Mouse (Mus musculus) heart, postnatal 25 days (tissue): ENCODE data around the gene Zfp618. TPM values are rescaled to one million over a fixed set of nuclear protein-coding genes. Genes with fewer than 3 reads are reported as not detected.
A peak's percentile ranks its signal among the peaks of the same experiment; 100 is the strongest.

Experiments
- DNase-seq: peaks from one replicate; pipeline ENCODE4 v3.0.0; 2022; ENCODE audit warnings: low spot score
- intact Hi-C: fragments of 180-260 bp; cut with DNase I; formaldehyde crosslinking; loops from one replicate; pipeline ENCODE4 v1.15.1; 2025
- total RNA-seq, 2 experiments: library from RNA; stranded (reverse); gene quantifications; 2 replicates each; pipeline ENCODE4 v1.2.3; 2021

Zfp618 gene
- total RNA-seq, 2 experiments from 2014 or later, result 0.36 to 0.48 TPM

GRCm38 (mm10) chr4:63118639-63119437 lies 153.5 kb downstream of the Zfp618 start:
- DNase-seq, result peak; percentile 50
- intact Hi-C loops, result loop anchor here (1.0 to 5.0 kb wide), 6 partner anchors 92 to 339 kb away; no protein-coding TSS in a partner anchor

DNA sequence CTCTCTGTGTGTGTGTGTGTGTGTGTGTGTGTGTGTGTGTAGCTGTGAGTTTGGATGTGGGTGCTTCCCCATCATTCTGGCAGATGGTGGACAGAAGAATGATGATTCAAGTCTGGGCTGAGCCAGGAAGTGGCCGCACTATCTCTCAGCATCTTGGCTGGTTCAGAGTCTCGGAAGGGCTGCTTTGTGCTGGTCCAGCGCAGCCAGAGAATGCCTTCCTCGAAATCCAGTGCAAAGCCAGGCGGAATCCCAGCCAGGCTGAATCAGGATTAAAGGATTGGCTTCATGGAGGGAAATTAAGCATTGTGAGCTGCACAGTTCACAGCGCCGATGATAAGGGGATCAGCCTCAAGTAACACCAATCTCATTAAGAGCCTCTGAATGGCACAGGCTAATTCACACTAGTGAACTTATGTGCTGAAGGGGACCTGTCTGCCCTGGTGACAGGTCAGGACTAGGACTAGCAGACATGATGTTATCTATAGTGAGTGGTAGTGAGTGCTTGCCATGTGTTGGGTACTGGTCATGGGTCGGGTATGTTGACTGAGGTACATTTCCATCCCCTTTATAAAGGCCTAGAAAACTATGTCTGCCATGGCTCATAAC lies 159.6 kb downstream of the Zfp618 start:
- intact Hi-C loops, result no loop called here
- no peak for DNase-seq

DNA sequence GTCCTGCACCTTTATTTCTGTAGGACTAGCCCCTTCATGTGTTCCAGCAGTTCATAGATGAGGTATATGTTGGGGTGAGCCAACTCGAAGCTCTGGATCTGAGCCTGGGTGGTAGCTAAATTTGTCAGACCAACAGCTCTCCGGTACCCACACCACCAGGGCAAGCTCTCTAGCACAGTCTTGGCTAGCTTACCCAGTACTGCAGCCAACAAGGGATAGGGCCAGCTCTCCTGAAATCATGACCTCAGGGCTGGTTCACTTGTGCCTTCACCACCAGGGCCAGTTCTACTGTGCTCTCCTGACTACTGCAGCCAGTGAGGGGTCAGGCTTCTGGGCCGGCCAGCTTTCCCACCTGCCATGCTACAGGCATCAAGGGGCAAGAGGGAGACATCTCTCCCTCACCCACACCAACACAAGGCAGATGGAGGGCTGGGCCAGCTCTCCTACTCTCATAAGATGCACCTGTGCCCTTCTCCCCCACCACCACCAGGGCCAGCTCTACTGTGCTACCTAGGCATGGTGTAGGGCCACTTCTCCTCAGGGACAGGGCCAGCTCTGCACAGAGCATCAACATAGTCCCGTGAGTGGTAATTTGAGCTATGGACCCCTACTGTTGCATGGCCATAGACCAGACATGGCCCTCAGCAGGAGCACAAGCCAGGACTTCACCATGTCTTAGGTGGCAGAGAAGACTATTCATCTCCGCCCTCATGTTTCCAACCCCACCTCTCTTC lies 164.7 kb downstream of the Zfp618 start:
- intact Hi-C loops, result no loop called here
- peak; percentile 16 for DNase-seq

- DNase-seq, result no peak
- intact Hi-C loops, result no loop called here
Observed at GRCm38 (mm10) chr4:63147268-63147667, 181.9 kb downstream of the Zfp618 start.

- no peak for DNase-seq
- intact Hi-C loops, result no loop called here
Observed at GRCm38 (mm10) chr4:63151127-63151526, 185.8 kb downstream of the Zfp618 start.

GRCm38 (mm10) chr4:63154028-63154427 lies 188.7 kb downstream of the Zfp618 start:
- intact Hi-C loops, result no loop called here
- DNase-seq, result no peak

GRCm38 (mm10) chr4:63154699-63155098 lies 189.3 kb downstream of the Zfp618 start, which contains the start of gene Ambp:
Gene Ambp (minus strand): TSS chr4:63154799.
- intact Hi-C loops, result no loop called here
- DNase-seq, result no peak

GRCm38 (mm10) chr4:63155596-63155995 lies 190.2 kb downstream of the Zfp618 start:
- intact Hi-C loops, result no loop called here
- DNase-seq, result no peak

GRCm38 (mm10) chr4:63156726-63157634 lies 191.6 kb downstream of the Zfp618 start:
- intact Hi-C loops, result no loop called here

GRCm38 (mm10) chr4:63158192-63158591 lies 192.8 kb downstream of the Zfp618 start:
- intact Hi-C loops, result no loop called here
- no peak for DNase-seq

More at GRCm38 (mm10) chr4:63156726-63157634, 191.6 kb downstream of the Zfp618 start:
- no peak for DNase-seq

- peak; percentile 40 for DNase-seq
- intact Hi-C loops, result no loop called here
Observed at GRCm38 (mm10) chr4:63158961-63159592, 193.7 kb downstream of the Zfp618 start.

DNA sequence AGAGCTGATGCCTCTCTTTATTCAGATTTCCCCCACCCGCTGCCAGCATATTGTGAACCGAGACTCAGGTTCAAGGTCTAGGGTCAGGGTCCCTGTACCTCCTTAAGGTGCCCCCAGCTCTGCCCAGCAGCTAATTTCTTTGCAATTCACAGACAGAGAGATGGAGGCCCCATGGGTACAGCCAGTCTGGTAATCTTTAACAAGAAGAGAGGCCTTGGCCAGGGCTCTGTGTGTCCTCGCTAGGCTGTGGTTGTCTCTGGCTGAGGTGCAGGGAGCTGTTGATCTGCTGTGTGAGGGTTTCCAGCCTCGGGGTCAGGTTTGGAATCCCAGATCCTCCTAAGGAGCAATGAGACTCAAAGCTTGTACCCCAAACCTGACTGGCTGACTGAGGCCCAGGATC lies 200.3 kb downstream of the Zfp618 start:
- intact Hi-C loops, result no loop called here
- DNase-seq, result no peak

GRCm38 (mm10) chr4:63166323-63166722 lies 200.9 kb downstream of the Zfp618 start:
- intact Hi-C loops, result no loop called here

DNA sequence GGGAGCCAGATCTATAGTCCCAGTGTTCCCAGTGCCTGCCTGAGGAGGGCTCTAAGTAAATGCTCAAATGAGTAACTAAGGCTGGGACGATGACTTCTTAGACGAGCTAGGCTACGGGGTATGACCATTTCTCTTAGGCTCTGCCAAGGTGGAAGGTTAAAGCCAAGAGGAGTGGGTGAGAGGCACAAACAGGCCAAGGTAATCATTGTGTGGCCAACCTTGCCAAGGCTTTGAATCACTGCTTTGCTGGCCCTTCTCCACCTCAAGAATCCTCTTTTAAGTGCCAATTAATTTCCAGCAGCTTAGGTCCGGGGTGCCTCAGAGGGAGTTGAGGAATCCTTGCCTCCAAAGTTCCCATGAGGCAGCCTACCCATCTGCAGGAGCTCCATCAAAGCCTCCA lies 204.7 kb downstream of the Zfp618 start:
- intact Hi-C loops, result no loop called here
- no peak for DNase-seq

More at GRCm38 (mm10) chr4:63166323-63166722, 200.9 kb downstream of the Zfp618 start:
- DNase-seq, result no peak

GRCm38 (mm10) chr4:63171122-63171521 lies 205.7 kb downstream of the Zfp618 start:
- no peak for DNase-seq
- intact Hi-C loops, result no loop called here

DNA sequence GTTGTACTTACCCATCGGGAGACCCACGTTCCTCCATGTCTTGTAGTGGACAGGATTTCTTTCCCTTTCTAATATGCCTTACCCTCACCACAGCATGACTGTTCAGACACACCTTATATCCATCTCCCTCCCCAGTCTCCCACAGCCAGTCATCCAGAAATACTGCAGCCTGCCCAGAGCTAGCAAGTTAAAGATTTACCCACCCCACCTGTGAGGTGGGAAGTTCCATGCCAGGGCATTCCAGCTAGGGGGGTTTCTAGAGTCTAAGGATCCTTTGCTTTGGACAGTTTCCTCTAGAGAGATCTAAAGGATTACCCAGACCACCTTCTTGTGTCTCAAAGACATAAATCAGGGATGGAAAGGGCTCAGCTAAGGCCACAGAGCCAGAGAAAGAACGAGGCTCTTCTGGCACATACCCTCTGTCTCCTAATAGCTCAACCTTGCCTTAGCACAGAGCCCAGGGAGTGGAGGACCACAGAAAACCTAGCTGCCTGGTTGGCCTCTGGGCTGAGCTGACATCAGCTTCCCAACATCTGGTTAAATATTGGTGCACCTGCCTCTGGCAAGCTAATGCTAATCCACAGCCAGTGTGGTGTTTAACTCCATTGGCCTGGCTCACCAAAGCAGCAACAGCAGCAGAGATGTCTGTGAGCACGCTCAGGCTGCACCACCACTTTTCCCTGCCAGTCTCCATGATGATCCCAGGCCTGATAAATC lies 206.8 kb downstream of the Zfp618 start, which contains the start of gene Kif12:
TSS of gene Kif12 (minus strand) at position 163 of the 717 bp plus-strand sequence.
- intact Hi-C loops, result no loop called here
- DNase-seq, result no peak

GRCm38 (mm10) chr4:63181556-63181955 lies 216.2 kb downstream of the Zfp618 start:
- intact Hi-C loops, result loop anchor here (1.0 kb wide), 1 partner anchor 138 kb away; no protein-coding TSS in a partner anchor
- DNase-seq, result no peak

DNA sequence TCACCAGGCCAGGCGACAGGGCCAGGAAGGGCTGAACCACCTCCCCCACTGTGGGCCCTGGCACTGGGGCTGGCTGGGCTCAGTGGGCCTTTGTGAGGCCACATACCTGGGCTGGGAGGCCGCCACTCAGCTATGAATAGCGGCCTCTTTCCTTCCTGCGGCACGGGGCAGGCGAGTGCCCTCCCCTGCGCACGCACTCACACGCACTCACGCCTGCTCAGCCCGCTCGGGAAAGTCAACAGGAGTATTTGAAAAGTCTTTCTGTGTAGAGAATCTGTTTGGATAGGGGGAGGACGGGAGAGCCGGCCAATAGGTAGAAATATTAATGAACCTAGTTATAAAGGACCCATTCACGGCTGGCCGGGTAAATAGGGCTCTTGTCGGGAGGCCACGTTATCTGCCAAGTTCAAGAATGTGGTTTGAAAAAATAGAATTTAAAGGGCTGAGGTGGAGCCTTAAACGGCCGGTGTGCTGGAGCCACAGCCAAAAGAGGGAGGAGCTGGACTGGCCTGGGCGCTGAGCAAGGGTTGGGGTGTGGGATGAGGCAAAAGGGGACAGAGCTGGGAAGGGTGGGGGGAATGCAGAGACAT lies 221.0 kb downstream of the Zfp618 start:
- intact Hi-C loops, result no loop called here
- no peak for DNase-seq
